Mouse (Mus musculus) c-Kit-positive CD71-negative TER-119-negative erythroid progenitor cells, embryonic 14.5 days (primary cell): ENCODE data around the gene Camsap3.

Source experiments
- DNase-seq: peaks from one replicate; pipeline ENCODE4 v3.0.0-alpha.2; 2013; ENCODE audit warnings: low read depth

Camsap3 gene

DNA sequence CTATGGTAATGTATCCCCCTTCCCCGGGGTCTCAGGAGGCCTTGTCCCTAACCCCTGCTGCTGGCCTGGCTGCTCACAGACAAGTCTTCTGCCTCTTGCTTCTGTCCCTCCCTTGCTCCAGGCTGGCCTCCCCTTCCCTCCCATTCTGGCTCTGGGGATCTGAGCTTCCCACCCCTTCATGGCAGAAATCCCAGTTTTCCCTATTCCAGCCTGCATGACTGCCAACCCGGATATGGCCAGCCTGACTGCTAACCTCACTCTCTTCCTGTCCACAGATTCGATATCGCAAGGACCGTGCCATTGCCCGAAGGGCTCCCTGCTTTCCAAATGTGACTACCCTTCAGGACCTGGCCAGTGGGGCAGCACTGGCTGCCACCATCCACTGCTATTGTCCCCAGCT is 13.3 kb downstream of the Camsap3 start:
- no peak for DNase-seq

DNA sequence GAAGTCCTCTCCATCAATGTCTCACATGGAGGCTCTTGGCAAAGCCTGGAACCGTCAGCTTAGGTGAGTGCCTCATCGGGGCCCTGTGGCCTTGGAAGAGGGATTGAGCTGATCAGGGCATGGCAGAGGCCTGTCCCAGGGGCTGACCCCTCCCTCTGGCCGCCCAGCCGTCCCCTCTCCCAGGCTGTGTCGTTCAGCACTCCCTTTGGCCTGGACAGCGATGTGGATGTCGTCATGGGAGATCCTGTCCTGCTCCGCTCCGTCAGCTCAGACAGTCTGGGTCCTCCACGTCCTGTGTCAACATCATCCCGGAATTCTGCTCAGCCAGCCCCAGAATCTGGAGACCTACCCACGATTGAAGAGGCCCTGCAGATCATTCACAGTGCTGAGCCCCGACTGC is 16.3 kb downstream of the Camsap3 start:
- no peak for DNase-seq

DNA sequence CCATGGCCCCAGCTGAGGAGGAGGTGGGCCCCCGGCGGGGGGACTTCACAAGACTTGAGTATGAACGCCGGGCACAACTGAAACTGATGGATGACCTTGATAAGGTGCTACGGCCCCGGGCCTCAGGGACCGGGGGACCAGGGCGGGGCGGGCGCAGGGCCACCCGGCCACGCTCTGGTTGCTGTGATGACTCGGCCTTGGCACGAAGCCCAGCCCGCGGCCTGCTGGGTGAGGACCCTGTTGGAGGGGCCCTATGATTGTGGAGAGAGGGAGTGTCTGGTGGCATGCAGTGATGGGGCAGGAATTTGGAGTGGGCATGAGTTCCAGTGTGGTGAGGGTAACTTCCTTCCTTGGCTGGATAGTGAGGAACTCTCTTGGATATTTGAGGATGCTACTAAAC is 19.5 kb downstream of the Camsap3 start:
- no peak for DNase-seq

DNA sequence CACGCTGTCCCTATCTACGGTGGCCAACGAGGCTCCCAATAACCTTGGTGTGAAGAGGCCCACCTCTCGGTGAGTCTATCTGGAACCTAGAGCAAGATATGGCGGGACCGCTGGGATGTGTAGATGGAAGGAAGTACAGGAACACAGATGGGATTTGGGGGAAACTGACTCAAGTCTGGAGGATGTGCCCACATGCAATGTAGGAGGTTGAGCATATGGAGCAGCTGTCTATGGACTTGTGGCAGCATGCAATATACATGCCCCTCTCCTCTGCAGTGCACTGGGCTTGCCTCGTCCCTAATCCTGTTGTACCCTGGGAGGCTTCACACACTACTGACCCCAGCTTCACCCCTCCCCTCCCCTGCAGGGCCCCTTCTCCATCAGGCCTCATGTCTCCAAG is 20.7 kb downstream of the Camsap3 start:
- DNase-seq = no peak

DNA sequence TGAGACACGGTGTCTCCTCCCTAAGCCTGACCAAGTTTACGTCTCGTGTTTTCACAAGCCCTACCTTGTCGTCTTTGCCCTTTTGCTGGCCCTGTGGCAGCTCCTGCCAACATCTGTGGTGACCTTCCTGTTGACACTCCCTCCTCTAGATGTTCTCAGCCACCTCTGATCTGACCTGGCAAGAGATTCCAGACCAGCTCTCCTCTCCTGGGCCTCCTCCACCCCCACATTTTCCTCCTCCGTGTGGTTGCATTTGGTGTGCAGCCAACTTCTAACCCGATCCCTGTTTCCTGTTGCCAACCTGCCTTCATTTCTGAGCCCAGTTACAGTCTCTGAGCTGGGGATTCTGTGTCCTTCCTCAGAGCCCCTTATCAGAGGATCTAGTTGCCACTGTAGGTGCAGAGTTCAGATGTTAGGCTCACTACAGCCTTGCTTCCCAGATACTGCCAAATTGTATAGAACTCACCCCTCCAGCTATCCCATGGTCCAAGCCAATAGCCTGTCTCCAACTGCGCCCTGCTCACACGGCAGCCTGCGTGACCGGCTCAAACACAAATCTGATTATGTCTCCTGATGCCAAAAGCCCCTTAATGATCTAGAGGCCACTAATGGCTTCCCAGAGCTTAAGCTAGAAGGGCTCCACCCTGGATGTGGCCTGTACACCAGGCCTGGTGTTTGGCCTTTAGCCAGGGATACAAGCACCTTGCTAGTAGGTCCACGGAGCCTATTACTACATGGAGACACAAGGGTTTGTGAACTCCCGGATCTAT is 22.1 kb downstream of the Camsap3 start:
- DNase-seq = no peak

DNA sequence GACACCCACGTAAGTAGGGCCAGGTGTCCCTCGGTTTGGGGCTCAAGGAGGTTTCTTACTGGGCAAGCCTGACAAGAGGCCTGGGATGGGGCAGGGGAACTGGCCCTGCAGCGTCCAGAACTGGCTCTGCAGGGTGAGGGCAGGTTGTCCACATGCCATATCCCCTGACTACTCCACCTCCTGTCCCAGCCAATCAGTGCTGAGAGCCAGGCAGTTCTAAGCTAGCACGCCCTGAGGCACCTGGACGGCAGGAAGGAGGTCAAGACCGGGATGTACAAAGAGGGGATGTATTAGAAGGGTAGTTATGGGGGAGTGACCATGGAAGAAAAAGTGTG is 22.7 kb downstream of the Camsap3 start:
- no peak for DNase-seq

DNA sequence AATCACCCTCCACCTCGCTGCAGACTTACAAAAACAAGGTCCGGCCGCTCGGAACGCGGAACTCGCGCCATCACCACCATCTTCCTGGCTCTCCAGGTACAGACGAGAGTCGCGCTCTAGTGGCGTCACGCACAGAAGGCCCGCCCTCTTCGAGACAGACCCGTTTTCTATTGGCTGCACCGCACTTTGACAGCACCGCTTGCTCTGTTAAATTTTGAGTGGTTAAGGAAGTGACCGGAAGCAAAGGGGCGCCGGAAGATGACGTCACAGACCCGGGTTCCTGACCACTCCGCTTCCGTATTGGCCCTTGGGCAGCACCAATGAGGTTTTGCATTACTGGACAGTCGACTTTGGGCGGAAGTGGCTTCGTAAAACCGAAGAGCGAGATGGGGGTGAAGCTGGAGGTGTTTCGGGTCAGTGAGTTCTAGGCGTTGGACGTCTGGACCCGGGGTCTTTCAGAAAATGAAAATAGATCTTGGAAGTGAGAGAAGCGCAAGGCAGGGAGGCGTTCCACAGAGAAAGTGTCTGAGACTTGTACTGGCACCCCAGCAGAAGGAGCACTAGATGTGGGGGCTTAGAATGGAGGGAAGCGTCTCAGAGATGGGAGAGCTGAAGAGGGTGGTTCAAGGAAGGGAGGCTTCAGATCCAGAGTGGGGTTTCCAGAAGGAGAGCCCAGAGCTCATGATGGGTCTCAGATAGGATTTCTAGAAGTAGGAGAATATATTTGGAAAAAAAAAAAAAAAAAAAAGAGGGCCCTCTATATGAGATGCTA is 34.3 kb downstream of the Camsap3 start, which contains the start of the genes Xab2 and Pet100:
Gene Xab2 (minus strand): TSS at position 118 of the 772 bp plus-strand sequence.
Gene Pet100 (plus strand): TSS at position 350 of the 772 bp plus-strand sequence.
- DNase-seq = peak; percentile 100

DNA sequence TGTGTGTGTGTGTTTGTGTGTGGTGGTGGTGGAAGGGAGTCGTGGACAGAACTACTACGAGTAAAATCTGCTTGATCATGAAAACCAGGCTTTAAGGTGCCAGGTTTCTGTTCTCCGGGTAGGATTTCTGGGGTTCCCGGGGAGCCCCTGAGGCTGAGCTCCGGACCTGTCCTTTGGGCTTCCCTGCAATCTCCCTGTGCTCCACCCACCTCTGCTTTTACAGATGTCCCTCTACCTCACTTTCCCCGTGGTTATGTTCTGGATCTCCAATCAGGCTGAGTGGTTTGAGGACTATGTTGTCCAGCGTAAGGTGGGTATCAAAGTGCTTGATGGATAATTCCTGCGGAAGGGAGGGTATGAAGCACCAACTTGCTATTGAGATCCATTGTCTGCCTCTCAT is 35.0 kb downstream of the Camsap3 start:
- DNase-seq = no peak

DNA sequence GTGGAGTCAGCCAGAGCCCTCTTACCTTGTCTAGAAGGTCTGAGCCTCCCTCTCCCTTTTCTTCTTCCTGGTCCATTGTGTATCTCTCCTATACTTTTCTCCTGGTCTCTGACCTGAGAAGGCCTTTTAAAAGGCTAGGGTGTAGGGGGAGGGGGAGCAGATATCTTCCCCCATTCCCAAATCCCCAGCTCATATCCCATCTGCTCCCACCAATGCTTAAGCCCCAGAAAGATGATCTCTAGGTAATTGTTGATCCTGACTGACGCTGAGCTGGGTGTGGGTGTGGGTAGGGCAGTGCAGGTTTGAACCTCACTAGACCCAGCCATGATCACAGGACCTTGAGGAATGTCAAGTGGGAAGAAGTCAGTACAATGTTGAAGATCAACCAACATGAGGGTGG is 38.4 kb downstream of the Camsap3 start, which contains the start of gene Pcp2:
Gene Pcp2 (minus strand): TSS at position 101 of the 400 bp plus-strand sequence.
- no peak for DNase-seq

DNA sequence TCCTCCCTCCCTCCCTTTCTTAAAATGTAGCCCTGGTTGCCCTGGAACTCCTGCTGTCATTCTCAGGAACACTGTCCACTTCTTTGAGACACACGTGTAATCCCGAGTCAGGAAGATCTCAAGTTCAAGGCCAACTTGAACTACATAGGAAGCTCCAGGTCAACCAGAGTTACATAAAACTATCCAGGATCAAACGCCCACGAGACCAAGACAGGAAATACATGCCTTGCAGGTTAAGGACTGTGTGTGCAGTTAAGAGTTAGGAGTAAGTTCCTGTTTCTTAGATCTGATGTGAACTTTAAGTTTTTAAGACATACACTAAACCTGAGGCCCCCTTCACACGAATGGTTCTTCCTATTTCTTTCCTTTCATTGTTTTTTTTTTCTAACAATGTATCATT is 39.9 kb downstream of the Camsap3 start:
- DNase-seq = no peak

DNA sequence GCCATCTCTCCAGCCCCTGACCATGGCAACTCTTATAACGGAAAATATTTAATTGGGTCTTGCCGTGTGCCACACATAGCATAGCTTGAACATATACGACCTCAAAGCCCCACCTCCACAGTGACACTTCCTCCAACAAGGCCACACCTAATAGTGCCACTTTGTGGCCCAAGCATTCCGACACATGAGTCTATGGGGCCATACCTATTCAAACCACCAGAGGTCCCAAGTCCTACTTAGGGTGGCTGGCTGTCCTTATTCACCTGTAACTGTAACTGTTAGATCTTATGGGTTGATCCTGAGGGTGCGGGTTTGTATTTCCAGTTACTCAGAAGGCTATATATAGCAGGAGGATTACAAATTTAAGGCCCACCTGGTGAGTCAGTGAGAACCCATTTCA is 40.9 kb downstream of the Camsap3 start:
- DNase-seq = no peak

DNA sequence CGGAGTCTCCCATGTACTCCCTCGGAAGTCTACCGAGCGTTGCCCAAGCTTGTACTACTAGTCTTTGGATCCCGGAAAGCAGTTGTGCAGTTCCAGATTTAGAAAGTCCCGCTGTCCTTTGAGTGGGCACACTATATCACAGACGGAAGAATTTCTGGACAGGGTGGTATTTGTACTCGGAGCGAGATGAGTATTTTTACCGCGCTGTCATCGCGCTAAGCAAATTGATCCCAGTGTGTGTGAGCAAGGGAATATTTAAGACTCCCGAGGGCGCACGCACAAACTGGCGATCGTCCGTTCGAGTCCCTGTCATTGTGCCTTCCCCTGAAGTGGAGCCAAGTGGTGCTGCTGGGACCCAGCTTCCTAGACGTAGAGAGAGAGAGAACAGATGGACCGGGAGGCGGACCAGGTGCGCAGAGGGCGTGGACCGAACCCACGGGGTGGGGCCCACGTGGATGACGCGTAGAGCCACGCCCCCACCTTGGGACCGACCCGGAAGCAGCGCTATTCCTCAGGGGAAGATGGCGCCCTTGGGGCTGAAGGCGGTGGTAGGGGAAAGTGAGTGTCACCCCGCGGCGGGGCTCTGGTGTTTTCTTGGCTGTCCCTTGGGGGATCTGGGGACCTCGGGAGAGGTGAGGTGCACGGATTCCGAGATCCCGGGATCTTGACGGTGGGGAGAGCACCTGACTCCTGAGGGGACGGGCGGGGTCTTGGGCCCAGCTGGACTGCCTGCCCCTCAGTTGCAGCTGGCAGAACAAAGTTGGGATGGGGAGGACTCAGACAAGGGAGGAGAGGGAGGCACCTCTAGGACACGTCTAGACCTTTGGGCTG is 43.8 kb downstream of the Camsap3 start, which contains the start of gene Stxbp2:
Gene Stxbp2 (plus strand): TSS at position 309 of the 831 bp plus-strand sequence.
- peak; percentile 68 for DNase-seq

DNA sequence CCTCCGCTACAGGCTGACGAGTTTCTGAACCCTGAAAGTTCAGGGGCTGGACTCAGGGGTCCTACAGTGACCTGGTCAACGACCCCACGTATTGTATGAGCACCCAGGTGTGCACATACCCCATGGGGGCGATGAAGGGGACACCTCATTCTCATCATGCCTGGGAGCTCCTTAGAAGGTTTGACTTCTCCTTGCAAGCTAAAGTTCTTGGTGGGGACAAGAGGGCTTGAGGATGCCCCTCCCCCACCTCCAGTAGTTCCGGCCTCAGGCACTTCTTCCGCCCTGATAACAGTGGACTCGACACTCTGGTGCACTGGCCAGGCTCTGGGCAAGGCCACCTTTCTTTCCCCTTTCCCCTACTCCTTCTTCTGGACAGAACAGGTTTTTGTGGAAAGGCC is 44.4 kb downstream of the Camsap3 start:
- no peak for DNase-seq

DNA sequence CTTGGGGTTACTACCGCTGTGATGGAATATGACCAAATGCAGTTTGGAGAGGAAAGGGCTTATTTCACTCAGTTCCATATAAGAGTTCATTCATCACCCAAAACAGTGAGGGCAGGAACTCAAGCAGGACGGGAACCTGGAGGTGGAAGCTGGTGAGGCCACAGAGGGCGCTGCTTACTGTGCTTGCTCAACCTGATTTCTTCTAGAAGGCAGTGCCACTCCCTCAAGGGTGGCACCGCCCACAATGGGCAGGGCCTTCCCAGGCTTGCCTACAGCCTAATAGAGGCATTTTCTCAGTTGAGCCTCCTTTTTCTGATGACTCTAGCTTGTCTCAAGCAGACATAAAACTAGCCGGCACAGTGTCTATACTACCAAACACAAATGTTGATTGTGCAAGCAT is 58.7 kb downstream of the Camsap3 start:
- DNase-seq = peak; percentile 71

DNA sequence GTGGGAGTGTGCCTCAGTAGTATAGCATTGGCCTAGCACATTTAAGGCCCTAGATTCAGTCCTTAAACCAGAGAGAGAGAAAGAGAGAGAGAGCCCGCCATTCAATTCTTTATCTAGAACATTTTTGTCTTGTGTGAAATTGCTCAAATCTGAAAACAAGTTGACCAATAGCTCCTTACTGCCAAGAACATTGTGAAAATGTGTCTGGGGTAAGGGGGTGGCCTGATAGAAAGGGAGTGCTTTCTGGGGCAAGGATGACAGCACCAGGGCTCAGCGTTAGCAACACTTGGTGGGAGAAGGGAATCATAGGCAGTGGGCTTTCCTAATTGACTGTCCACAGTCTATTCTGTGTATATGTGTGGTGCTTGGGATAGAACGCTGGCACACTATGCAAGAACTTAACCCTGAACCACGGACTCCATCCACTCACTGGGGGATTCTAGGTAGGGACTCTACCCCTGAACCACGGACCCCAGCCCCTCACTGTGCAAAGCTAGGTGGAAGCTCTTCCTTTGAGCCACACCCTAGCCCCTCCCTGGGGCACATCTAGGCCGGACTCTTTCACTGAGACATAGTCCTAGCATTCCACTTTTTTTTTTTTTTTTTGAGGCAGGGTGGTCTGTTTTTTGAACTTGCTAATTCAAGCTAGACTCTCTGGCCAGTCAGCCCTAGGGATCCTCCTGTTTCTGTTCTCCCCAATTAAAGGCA is 59.9 kb downstream of the Camsap3 start:
- no peak for DNase-seq

DNA sequence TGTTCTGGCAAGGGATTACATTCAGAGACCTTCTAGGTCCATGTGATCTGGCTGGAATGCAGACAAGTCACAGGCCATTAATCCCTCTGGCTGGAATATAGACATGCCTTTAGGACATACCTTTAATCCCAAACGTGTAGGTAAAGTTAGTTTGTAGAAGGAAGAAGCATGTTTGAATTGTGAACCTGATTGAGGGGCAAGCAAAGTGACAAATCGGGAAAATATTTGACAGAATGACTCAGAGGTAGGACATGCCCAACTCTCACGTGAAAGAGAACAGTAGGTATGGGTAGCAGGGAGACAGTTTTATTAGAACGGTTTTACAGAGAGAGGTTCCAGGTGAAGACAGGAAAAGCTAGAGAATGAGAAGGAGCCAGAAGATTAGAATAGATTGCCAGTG is 60.5 kb downstream of the Camsap3 start:
- DNase-seq = no peak

DNA sequence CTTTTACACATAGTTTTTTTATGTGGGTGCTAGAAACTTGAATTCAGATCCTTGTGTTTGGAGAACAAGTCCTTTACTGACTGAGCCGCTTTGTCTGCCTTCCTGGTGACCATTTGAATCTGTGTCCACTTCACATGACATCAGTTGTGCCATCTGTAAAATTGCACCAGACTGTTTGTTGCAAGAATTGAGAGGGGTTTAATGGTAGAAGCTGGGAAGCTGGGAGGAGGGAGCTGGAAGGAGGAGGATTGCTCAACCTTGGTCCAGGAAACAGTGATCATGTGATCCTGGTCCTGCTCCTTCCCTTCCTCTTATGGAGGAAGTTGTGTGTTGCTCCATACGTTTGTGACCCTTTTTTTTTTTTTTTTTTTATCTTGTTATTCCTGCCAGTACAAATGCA is 61.2 kb downstream of the Camsap3 start:
- no peak for DNase-seq

DNA sequence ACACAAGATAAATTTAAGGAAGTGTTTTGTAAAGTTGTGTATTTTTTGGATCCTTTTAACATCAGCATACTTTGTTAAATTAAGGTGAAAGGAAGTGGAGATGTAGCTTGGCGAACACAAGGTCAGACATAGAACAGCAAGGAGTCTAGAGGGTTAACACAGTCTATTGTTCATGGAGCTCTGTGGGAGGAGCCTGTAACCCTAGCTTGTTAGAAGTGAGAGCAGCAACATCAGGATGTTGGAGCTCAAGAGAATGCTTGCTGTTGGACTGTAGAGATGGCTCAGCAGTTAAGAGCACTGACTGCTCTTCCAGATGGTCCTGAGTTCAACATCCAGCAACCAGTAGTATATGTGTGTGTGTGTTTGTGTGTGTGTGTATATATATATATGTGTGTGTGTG is 61.9 kb downstream of the Camsap3 start:
- DNase-seq = no peak

DNA sequence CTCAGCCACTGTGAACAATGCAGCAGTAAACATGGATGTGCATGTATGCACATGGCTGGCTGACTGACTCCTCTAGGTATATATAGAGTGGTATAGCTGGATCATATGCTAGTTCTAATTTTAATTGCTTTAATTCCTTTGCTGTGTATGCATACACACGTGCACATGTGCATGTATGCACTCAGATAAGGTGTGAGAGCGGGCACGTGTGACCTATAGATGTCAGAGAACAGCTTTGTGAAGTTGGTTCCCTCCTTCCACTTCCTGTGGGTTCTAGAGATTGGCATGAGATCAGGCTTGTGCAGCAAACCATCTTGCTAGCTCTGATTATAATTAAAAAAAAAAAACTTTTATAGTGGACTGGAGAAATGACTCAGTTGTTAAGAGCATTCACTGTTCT is 65.8 kb downstream of the Camsap3 start:
- DNase-seq = no peak

DNA sequence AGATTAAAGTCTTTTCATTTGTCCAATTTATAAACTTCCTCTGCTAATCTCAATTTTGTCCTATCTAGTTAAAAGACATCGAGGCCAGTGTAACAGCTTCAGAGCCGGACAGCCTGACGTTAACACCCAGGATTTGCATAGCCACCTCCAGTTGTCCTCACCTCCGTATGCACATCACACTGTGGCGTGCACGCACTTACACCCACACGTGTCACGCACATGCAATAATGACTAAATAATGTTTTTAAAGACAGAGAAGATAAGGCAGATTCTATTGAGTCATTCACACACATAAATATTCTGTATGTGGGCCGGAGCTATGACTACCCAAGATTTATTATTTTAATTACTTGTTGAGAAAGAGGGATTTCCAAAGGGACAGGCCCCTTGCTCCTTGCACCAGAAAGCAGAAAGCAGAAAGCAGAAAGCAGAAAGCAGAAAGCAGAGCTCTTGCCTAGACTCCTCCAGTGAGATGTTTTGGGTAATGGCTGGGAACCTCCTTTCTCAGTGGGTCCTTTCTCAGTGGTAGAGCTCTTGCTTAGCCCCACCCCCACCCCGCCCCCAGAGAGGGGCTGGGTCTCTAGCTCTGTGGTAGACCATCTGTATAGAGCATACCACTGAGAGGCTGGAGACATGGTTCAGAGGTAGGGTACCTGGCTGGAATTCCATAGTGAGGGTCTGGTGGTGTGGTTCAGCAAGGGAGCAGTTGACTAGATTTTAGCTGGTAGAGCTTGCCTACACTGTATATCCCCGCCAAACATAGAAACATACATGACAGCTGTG is 67.8 kb downstream of the Camsap3 start:
- DNase-seq = no peak

DNA sequence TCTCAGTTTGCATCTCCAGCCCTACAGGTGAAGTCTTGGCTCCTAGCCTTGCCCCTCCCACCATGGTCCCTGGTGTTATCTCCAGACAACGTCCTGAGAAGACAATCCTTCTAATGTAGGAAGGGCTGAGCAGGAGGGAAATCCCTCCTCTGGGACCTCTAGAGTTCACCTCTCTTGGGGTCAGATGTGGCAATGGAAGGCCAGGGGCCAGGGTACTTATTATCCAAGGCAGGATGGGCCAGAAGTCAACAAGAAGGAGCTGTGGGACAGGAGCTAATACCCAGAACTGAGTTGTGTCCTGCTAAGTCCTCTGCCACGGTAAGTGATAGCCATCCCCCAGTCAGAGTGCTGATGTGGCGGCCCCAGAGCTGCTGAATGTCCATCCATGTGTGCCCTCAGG is 68.4 kb downstream of the Camsap3 start, which contains the start of gene Retn:
Gene Retn (plus strand): TSS at position 245 of the 400 bp plus-strand sequence.
- DNase-seq = no peak
